Mouse (Mus musculus): ENCODE measurements at regions not wholly inside any gene's neighbourhood (a gene's known extent, or its start where the extent isn't known, plus 50 kb on each side); places are given as distances from the start of the nearest gene placed in this dataset.

- TF ChIP-seq EP300 (IDR thresholded peaks at IDR 0.05; ENCODE audit: insufficient read depth, low read depth, low read length) (no peak), POLR2A (IDR thresholded peaks at IDR 0.05; ENCODE audit: insufficient read depth, low read depth, low read length) (no peak), CTCF (IDR thresholded peaks at IDR 0.05) (no peak)
Observed at GRCm38 (mm10) chr1:10902721-10903120, 511.2 kb upstream of the A830018L16Rik start.

Measured in heart, adult 2 months (tissue).